Mouse (Mus musculus) frontal cortex, postnatal 36 days (tissue): ENCODE measurements around the gene Dio1.

ENCODE experiments used
- DNase-seq, 2 experiments: peaks; one replicate each; pipeline ENCODE4 v3.0.0; 2022; ENCODE audit warnings: low spot score in 2 of 2

Dio1 gene

GRCm38 (mm10) chr4:107300902-107301555, 5.9 kb downstream of the Dio1 start:
- no peak for DNase-seq

- DNase-seq, result no peak
Measured at GRCm38 (mm10) chr4:107300371-107300770, 6.6 kb downstream of the Dio1 start.

- no peak for DNase-seq
Measured at GRCm38 (mm10) chr4:107299779-107300340, 7.1 kb downstream of the Dio1 start.

GRCm38 (mm10) chr4:107298071-107298606, 8.8 kb downstream of the Dio1 start:
- no peak for DNase-seq

- no peak for DNase-seq
Measured at GRCm38 (mm10) chr4:107292273-107292662, 14.7 kb downstream of the Dio1 start.

GRCm38 (mm10) chr4:107291611-107292272, 15.2 kb downstream of the Dio1 start:
- peak in 1 of 2 experiments; percentile 52 for DNase-seq

GRCm38 (mm10) chr4:107287517-107287916, 19.5 kb downstream of the Dio1 start:
- DNase-seq, result no peak

GRCm38 (mm10) chr4:107286386-107286785, 20.6 kb downstream of the Dio1 start:
- no peak for DNase-seq

GRCm38 (mm10) chr4:107285446-107286200, 21.3 kb downstream of the Dio1 start:
- DNase-seq, result no peak

- DNase-seq, result no peak
Measured at GRCm38 (mm10) chr4:107280843-107281475, 26.0 kb downstream of the Dio1 start.

- no peak for DNase-seq
Measured at GRCm38 (mm10) chr4:107278188-107278707, 28.7 kb downstream of the Dio1 start.

- no peak for DNase-seq
Measured at GRCm38 (mm10) chr4:107274511-107274910, 32.5 kb downstream of the Dio1 start.

GRCm38 (mm10) chr4:107273683-107274082, 33.3 kb downstream of the Dio1 start:
- DNase-seq, result no peak

GRCm38 (mm10) chr4:107260001-107260400, 47.0 kb downstream of the Dio1 start:
- no peak for DNase-seq

GRCm38 (mm10) chr4:107254414-107254813, 52.6 kb downstream of the Dio1 start:
- DNase-seq, result no peak

- peak; percentile 89 to 91 for DNase-seq
Measured at GRCm38 (mm10) chr4:107253125-107254091, 53.6 kb downstream of the Dio1 start, which contains the start of the genes Lrrc42 and Hspb11. TSS of gene Lrrc42 (minus strand) at chr4:107253532. TSS of gene Hspb11 (plus strand) at chr4:107253593.

GRCm38 (mm10) chr4:107252522-107252921, 54.4 kb downstream of the Dio1 start:
- no peak for DNase-seq

- peak; percentile 16 to 51 for DNase-seq
Measured at GRCm38 (mm10) chr4:107250494-107250893, 56.5 kb downstream of the Dio1 start.

- DNase-seq, result no peak
Measured at GRCm38 (mm10) chr4:107249471-107249870, 57.5 kb downstream of the Dio1 start.

- DNase-seq, result no peak
Measured at GRCm38 (mm10) chr4:107248061-107248460, 58.9 kb downstream of the Dio1 start.
